Mouse (Mus musculus): Measurements from ENCODE around the gene Mef2d. TPM values are rescaled to one million over a fixed set of nuclear protein-coding genes. Genes with fewer than 3 reads are reported as not detected.

Mef2d gene
- total RNA-seq, 2 experiments from 2014 or later = 206 to 210 TPM

DNA sequence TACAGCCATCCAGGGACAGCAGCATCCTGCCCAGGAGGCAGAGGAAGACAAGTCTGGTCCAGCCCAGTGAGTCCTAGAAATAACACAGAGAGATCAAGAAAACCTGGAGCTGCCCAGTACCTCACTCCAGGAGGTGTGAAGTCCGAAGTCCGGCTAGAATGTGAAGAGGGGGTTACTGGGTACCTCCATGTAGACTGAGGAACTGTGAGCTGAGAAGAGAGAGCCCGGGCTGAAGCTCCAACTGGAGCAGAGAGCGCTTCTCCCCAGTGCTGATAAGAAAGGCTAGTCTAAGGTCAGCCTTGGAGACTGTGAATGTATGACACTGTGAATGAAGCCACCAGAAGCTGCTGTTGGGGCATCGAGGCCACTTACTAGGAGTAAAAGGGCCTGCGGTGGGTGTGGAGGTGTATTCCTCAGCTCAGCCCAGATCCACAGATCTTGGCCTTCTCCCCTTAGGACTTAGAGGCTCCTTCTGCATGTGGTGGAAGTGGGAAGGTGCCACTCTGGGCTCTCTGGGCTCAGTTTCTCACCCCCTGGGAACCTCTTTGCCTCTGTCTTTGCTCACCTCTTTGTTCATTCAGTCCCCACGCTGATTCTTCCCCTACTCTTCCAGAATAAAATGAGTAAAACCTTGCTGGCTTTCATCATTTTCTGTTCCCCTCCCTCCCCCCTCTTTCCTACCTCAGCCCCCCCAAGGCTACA lies 62.0 kb downstream of the Mef2d start:
- H3K27ac ChIP-seq = peak overlapping the region; percentile 99
- H3K4me3 ChIP-seq = no peak overlapping the region
- TF ChIP-seq CTCF (conservative IDR thresholded peaks at IDR 0.05) = no peak
- no peak for DNase-seq (ENCODE audit: low spot score in 2 of 2)

DNA sequence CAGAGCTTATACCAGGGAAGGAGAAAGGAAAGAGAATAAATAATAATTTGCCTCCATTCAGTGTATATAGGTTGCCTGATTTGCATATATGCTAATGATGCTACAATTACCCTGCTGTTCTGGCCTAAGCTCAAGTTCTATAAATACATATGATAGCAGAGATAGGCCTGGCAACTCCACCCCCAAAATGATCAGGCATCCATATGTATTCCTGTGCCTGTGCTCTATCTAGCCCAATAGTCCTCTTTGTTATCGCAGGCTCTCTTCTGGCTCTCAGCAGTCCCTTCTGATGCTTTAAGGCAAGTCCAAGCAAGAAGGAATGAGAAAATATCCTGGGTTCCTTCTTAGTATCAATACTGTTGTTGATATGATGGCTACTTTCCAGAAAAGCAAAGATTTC lies 62.6 kb downstream of the Mef2d start:
- no peak overlapping the region for H3K4me3 ChIP-seq
- H3K27ac ChIP-seq = peak overlapping the region; percentile 99
- DNase-seq (ENCODE audit: low spot score in 2 of 2) = no peak
- no peak for TF ChIP-seq CTCF (conservative IDR thresholded peaks at IDR 0.05)

DNA sequence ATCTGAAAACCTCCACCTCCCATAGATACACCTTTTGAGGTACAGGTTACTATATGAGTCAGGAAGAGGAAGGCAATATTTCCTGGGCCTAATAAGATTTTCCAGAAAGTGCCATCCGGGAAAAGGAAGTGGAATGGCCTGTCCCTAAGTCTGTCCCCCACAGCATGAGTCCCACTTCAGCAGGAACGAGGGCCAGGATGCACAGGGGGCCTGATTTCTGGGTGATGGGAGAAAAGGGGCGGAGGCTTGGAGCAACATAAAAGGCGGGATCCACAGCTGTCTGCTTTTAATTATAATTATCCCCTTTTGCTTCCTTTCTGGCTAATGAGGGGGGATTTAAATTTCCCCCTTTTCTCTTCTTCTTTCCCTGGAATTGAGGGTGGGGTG lies 63.0 kb downstream of the Mef2d start:
- no peak overlapping the region for H3K4me3 ChIP-seq
- peak overlapping the region; percentile 99 for H3K27ac ChIP-seq
- TF ChIP-seq CTCF (conservative IDR thresholded peaks at IDR 0.05) = no peak
- DNase-seq (ENCODE audit: low spot score in 2 of 2) = peak in 1 of 2 experiments; percentile 23

DNA sequence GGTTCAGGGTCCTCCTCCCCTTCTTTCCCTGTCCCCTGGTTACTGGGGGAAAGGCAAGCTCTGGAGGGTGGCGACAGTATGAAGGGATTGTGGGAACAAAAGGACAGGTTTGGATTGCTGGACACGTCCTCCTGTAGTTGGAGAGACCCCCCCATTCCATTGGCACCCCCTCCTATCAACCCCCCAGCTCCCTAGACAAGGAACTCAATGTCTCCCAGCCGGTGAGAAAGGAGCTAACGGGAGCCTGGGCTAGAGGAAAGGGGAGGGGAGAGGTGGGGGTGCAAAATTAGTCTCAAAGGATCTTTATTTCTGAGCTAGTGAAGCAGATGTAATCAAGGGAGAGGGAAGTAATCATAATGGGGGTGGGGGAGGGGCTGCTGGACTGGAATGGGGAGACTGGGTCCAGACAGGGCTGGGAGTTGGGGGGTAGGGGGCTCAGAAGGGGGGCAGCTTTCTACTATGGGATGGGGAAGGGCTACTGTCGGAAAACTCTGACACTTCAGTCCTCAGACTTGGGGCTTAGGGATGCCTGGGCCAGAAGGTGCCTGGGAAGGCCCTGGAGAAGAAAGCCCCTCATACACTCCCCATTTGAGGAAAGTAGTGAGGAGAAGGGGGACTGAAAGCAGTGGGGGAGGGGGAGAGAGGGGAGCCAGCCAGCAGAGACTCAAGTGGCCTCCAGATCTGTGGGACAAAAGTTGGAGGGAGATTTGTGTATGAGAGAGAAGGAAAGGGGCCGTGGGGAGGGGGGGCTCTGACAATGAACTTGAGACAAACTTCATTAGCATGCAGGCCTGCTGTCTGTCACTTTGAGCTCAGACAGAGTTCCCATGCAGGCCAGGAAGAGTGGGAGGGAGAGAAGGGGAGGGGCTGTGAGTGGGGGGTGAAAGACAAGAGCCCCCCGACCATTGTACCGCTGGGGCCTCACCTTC lies 63.7 kb downstream of the Mef2d start:
- DNase-seq (ENCODE audit: low spot score in 2 of 2) = peak in 1 of 2 experiments; percentile 34
- TF ChIP-seq CTCF (conservative IDR thresholded peaks at IDR 0.05) = no peak
- Histone ChIP-seq H3K27ac (peak overlapping the region; percentile 99), H3K4me3 (peak overlapping the region; percentile 81)

DNA sequence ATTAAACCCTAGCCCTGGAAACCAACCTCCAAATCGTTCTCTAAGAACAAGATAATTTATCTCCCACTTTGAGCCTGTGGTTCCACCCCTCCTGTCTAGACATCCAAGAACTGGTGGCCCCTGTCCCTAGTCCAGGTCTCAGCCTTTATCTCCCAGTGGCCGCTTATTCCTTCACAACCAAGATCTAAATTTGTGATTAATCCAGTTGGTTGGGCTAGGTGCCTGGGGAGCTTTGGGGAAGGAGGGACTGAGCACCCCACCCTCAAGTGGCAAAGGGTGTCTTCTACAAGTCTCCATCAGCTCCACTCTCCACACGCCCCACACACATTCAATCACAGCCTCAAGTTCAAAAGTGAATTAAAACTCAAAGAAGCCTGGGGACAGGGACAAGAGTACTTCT lies 64.3 kb downstream of the Mef2d start:
- peak overlapping the region; percentile 99 for H3K27ac ChIP-seq
- no peak for TF ChIP-seq CTCF (conservative IDR thresholded peaks at IDR 0.05)
- H3K4me3 ChIP-seq = peak overlapping the region; percentile 81
- DNase-seq (ENCODE audit: low spot score in 2 of 2) = peak in 1 of 2 experiments; percentile 13

DNA sequence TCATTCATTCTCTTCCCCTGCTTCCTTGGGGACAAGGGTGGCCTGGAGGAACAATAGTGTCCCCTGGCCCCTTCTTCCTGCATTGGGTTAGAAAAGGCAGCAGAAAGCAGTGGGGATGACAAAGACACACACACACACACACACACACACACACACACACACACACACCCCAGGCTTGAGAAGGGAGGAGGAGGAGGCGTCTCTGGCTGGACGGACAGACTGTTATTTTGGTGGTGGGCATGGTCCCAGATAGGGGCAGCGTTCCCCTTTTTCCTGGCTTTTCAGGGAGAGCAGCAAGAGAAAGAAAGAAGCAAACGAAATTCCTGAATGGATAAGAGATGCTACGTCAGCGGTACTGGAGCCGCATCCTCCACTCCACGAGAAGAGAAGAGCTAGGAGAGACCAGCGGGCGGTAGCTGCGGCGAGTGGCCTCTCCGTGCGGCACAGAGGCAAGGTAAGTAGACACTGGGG lies 64.8 kb downstream of the Mef2d start:
- H3K27ac ChIP-seq = peak overlapping the region; percentile 99
- H3K4me3 ChIP-seq = peak overlapping the region; percentile 81
- DNase-seq (ENCODE audit: low spot score in 2 of 2) = peak in 1 of 2 experiments; percentile 71
- TF ChIP-seq CTCF (conservative IDR thresholded peaks at IDR 0.05) = no peak

DNA sequence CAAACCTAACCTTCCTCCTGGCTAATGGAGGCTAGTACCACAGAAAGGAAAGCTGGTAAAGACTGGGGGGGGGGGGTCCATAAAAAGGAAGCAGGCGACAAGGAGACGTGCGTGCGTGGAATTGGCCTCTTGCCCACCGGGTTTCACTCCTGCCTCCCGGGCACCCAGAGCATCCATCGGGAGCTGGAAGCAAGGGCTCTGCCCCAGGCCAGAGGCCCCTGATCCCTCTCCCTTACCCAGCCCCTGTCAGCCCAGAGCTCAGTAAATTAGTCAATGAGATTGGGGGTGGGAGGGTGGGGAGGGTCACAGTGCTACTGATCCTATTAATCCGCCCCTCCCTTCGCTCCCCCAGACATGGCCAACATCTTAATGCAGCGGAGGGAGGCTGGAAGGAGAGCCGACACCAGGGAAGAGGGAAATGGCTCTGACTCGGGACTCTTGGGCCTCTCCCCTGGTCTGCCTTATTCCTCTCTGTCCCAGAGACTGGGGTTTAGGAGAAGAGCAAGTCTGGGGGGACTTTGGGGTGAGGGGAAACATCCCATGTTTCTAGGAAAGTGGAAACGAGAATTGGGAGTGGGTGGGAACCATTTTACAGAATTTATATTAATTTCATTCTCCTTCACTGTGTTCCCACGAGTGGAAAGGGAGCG lies 65.4 kb downstream of the Mef2d start:
- Histone ChIP-seq H3K4me3 (peak overlapping the region; percentile 81), H3K27ac (peak overlapping the region; percentile 99)
- no peak for TF ChIP-seq CTCF (conservative IDR thresholded peaks at IDR 0.05)
- DNase-seq (ENCODE audit: low spot score in 2 of 2) = peak in 1 of 2 experiments; percentile 20

DNA sequence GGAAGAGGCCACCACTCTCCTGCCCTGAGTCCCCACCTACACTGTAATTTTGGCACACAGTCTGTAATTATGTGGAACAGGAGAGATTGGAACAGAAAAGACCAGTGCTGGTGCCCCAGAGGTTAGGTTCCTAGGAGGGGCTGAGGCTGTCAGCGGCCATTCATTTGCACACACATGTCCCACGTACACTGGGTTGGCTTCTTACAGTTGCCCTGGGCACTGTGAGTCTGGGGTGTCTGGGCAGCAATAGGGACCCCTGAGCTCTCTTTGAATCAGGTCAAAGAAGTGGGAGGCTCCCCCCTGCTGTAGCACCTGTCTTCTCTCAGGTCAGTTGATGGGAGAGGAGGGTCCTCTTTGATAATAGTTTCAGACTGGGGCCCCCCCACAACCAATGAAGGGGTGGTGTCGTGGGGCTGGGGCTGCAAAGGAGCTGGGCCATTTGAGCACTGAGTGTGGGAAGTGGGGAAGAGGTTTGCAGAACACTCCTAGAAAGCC lies 66.1 kb downstream of the Mef2d start:
- H3K27ac ChIP-seq = peak overlapping the region; percentile 99
- peak overlapping the region; percentile 81 for H3K4me3 ChIP-seq
- no peak for TF ChIP-seq CTCF (conservative IDR thresholded peaks at IDR 0.05)
- no peak for DNase-seq (ENCODE audit: low spot score in 2 of 2)

DNA sequence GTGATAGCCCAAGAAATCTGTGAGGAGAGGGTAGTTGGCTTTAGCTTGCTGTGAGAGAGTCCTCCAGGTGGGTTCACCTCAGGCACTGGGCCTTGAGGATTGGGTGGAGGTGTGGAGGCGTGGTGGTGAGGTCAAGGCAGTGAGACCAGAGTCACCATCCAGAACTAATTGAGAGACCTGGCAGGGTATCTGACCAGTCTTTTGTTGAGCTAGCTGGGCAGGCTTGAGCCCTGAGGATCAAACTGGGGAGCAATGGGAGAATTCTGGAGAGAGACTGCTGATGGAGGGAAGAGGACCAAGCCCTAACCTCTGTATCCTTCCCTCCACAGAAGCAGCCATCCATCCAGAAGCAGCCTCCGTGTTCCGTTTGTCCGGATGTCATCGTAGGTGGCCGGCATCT lies 67.1 kb downstream of the Mef2d start:
- Histone ChIP-seq H3K27ac (peak overlapping the region; percentile 99), H3K4me3 (peak overlapping the region; percentile 81)
- DNase-seq (ENCODE audit: low spot score in 2 of 2) = no peak
- TF ChIP-seq CTCF (conservative IDR thresholded peaks at IDR 0.05) = no peak

DNA sequence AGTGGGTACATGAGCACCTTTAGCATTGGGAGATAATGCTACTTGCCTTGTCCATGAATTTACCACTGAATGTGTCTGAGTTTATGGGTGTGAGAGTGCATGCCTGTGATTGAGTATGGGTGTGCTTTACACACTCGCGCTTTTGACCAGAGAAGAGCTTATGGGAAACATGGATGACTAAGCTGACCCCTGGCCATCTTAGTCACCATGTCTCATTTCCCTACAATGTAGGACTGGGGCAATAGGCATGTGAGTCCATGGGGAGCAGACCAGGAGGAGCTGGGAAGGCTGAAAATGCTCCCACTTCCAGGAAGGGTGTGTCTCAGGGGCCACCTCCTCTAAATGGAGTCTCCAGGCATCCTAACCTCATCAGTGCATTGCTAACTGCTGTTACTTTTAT lies 67.9 kb downstream of the Mef2d start:
- H3K27ac ChIP-seq = peak overlapping the region; percentile 99
- H3K4me3 ChIP-seq = peak overlapping the region; percentile 81
- TF ChIP-seq CTCF (conservative IDR thresholded peaks at IDR 0.05) = no peak
- DNase-seq (ENCODE audit: low spot score in 2 of 2) = no peak

DNA sequence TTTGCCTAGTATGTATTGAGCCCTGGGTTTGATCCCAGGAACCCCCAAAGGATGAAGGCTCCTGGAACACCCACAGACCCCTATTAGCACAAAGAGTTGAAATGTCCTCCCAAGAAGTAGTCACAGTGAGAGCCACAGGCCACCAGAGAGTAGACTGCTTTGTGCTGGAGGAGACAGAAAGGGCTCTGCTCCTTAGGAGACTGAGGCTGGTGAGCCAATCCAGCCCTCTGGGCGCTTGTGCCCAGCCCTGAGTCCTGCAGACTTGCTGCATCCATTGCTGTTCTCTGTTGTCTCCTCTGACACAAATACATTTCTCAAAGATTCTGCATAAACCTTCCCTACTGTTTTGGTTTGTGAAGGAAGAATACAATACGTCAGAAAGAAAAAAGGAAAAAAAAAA lies 68.7 kb downstream of the Mef2d start:
- no peak for DNase-seq (ENCODE audit: low spot score in 2 of 2)
- H3K27ac ChIP-seq = peak overlapping the region; percentile 99
- TF ChIP-seq CTCF (conservative IDR thresholded peaks at IDR 0.05) = no peak
- H3K4me3 ChIP-seq = peak overlapping the region; percentile 81

DNA sequence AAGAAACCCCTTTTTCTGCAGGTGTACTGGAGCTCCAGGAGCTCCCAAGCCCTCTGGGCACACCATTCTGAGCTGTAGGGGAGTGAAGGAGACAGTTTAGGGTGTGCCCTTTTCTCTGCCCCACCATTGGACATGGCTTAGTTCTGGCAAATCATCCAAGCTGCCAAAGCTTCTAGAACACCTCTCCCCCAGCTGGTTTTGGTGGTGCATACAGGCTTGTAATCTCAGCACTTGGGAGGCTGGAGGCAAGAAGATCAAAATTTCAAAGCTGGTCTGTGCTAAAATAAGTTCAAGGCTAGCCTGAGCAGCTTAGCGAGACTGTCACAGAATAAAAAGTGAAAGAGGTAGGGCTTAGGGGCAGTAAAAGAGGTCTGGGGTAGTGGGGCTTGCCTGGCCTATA lies 70.2 kb downstream of the Mef2d start:
- H3K4me3 ChIP-seq = peak overlapping the region; percentile 81
- peak overlapping the region; percentile 99 for H3K27ac ChIP-seq

DNA sequence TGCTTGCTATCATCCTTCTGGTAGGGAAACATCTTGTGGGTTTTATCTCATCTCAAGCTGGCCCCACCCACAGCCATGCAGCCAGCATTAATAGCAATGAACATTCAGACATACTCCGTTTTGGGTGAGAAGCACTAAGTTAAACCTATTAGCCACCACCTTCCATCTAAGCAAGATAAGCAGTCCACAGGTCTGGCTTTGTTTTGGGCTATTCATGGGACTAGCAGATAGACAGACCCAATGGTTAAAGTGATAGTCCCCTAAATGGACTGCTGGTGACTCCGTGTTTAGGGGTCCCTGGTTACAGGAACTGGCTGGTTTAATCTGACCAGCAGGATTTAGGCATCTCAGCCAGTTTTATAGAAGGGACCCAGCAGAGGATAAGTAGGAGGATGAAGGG lies 70.8 kb downstream of the Mef2d start:
- DNase-seq (ENCODE audit: low spot score in 2 of 2) = no peak
- no peak for TF ChIP-seq CTCF (conservative IDR thresholded peaks at IDR 0.05)
- H3K4me3 ChIP-seq = peak overlapping the region; percentile 81
- H3K27ac ChIP-seq = peak overlapping the region; percentile 99

More for the DNA sequence above, 70.2 kb downstream of the Mef2d start:
- DNase-seq (ENCODE audit: low spot score in 2 of 2) = no peak
- no peak for TF ChIP-seq CTCF (conservative IDR thresholded peaks at IDR 0.05)
